Mouse (Mus musculus) liver, embryonic 13.5 days (tissue): Measurements from ENCODE around the gene Mymk. TPM values are rescaled to one million over a fixed set of nuclear protein-coding genes. Genes with fewer than 3 reads are reported as not detected.

Experiments
- ATAC-seq: fragments of 200-750 bp; cut with Nextera tagmentation; 2 replicates; pipeline ENCODE4 v1.8.0; 2017; ENCODE audit warnings: low read depth, mild to moderate bottlenecking, moderate number of reproducible peaks, moderate library complexity
- DNase-seq: peaks from one replicate; pipeline ENCODE4 v3.0.0; 2022
- H3K27ac ChIP-seq: fragments of 300-500 bp; sonication (generic); 2 replicates; pipeline ENCODE4 v1.5.1; 2015; ENCODE audit warnings: moderate library complexity, mild to moderate bottlenecking, inconsistent platforms
- H3K27me3 ChIP-seq: fragments of 300-500 bp; sonication (generic); 2 replicates; pipeline ENCODE4 v1.6.1; 2015; ENCODE audit warnings: mild to moderate bottlenecking, inconsistent platforms
- H3K36me3 ChIP-seq: fragments of 300-500 bp; sonication (generic); 2 replicates; pipeline ENCODE4 v1.6.1; 2015; ENCODE audit warnings: mild to moderate bottlenecking, inconsistent platforms
- H3K4me1 ChIP-seq: fragments of 300-500 bp; sonication (generic); replicated peaks from 2 replicates; pipeline ENCODE4 v1.6.1; 2015; ENCODE audit warnings: inconsistent platforms
- H3K4me2 ChIP-seq: fragments of 300-500 bp; sonication (generic); 2 replicates; pipeline ENCODE4 v1.6.1; 2015; ENCODE audit warnings: inconsistent platforms, mild to moderate bottlenecking, moderate library complexity
- H3K4me3 ChIP-seq: fragments of 300-500 bp; sonication (generic); replicated peaks from 2 replicates; pipeline ENCODE4 v1.5.1; 2015; ENCODE audit warnings: mild to moderate bottlenecking, inconsistent platforms
- H3K9ac ChIP-seq: fragments of 300-500 bp; sonication (generic); 2 replicates; pipeline ENCODE4 v1.6.1; 2015; ENCODE audit warnings: mild to moderate bottlenecking, inconsistent platforms
- H3K9me3 ChIP-seq: fragments of 300-500 bp; sonication (generic); replicated peaks from 2 replicates; pipeline ENCODE4 v1.6.1; 2016; ENCODE audit warnings: inconsistent platforms
- WGBS: fragments of 180-500 bp; shearing (Covaris S2); methylation state at CpG from one replicate; pipeline ENCODE4 v1.1.7; 2015; ENCODE audit not compliant: insufficient replicate concordance; 5-methylcytosine and 5-hydroxymethylcytosine counted together
- polyA plus RNA-seq: library from polyadenylated mRNA; unstranded; fragments of >200 nt; fragmentation: Nextera tagmentation; extraction: Ambion mirVana; gene quantifications from 2 replicates; pipeline ENCODE4 v1.2.1, GENCODE M21; 2015

Gene Mymk
- polyA plus RNA-seq, 1 experiment from 2014 or later: 0.70 TPM

DNA sequence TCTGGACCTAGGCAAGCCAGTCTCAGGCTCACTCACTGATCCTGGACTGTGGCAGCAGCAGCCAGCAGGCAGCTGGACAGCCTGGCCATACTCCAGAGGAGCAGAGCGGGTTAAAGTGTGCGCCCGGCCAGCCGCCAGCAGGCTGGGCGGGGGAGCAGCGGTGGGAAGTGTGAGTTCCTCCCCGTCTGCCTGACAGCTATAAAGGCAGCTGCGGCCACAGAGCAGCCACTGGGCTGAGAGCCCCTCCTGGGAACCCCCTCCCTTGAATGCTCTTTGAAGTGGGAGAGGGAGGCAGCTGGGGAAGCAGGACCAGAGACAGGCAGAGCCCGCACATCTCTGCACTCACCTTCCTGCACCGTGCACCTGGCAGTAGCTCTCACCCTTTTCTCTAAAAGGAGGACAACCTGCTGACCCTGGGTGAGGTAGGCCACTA, 7.2 kb upstream of the Mymk start, which contains the start of gene Adamtsl2:
Gene Adamtsl2, plus strand, starts transcription at position 228 of the 433 bp plus-strand sequence.
- H3K4me3 ChIP-seq: no peak within 1 kb of the TSS
- no peak for ATAC-seq
- H3K9ac ChIP-seq: no peak within 1 kb of the TSS

DNA sequence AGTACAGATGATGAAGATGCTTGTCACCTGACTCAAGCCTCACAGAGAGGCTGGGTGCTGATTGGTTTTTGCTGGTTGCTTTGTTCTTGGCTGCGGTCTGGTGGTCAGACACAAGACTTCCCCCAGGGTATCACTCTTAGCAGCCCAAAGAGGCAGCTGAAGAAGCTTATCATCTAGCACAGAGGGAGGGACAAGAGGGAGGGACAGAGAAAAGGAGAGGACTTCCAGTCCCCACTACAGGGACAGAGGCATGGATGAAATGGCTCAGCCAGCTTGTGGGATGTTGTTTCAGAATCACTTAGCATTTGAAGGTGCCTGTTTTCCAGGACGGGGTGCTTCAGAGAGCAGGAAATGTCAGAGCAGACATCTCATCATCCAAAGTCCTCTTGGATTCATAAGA, 6.3 kb upstream of the Mymk start:
- DNase-seq (no peak), ATAC-seq (no peak)
- Histone ChIP-seq H3K4me1 (peaks cover 10% of the 10 kb centered on the region), H3K27ac (no peak overlapping the region), H3K9me3 (no peaks in the 10 kb centered on the region), H3K36me3 (no peaks in the 10 kb centered on the region), H3K27me3 (peaks cover 23% of the 10 kb centered on the region), H3K4me2 (no peak overlapping the region), H3K9ac (no peak overlapping the region), H3K4me3 (no peak overlapping the region)
- 20% methylated on average over 2 of the region's 2 CpGs for WGBS

More for the DNA sequence above, 7.2 kb upstream of the Mymk start, which contains the start of gene Adamtsl2:
- 3% methylated on average over 10 of the region's 10 CpGs for WGBS
- H3K27me3 ChIP-seq: peaks cover 23% of the 10 kb centered on the region
- H3K27ac ChIP-seq: no peak within 1 kb of the TSS
- no peaks in the 10 kb centered on the region for H3K36me3 ChIP-seq
- H3K9me3 ChIP-seq: no peaks in the 10 kb centered on the region
- H3K4me2 ChIP-seq: no peak within 1 kb of the TSS
- H3K4me1 ChIP-seq: peaks cover 10% of the 10 kb centered on the region
- DNase-seq: no peak

DNA sequence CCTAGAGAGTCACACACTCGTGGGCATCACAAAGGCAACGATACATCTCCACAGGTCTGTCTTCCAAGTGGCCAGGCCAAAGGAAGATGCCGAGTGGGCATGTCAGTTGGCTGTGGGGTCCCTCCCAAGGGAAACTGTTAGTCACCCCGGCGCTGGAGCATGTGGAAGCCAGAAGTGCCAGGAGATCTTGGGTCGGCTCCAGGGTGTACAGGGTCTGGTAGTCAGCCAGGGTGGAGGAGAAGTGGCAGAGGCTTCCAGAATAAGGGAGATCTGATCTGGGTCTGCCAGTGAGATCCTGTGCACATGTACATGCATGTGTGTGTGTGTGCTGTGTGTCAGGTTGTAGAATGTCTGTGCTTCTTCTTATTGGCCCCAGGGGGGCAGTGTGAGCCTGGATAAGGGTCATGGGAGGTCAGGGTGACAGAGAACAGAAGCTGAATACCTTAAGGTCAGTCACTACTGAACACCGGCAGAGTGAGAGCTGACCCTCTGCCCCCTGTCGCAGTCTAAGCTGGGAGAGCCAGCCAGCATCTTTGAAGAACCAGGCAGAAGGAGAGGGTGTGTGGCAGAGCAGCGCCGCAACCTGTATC, 5.8 kb upstream of the Mymk start:
- 48% methylated on average over 10 of the region's 10 CpGs for WGBS
- Histone ChIP-seq H3K27me3 (peaks cover 23% of the 10 kb centered on the region), H3K4me3 (no peak overlapping the region), H3K36me3 (no peaks in the 10 kb centered on the region), H3K27ac (no peak overlapping the region), H3K4me1 (peaks cover 10% of the 10 kb centered on the region), H3K9ac (no peak overlapping the region), H3K4me2 (no peak overlapping the region), H3K9me3 (no peaks in the 10 kb centered on the region)
- no peak for ATAC-seq
- DNase-seq: no peak

DNA sequence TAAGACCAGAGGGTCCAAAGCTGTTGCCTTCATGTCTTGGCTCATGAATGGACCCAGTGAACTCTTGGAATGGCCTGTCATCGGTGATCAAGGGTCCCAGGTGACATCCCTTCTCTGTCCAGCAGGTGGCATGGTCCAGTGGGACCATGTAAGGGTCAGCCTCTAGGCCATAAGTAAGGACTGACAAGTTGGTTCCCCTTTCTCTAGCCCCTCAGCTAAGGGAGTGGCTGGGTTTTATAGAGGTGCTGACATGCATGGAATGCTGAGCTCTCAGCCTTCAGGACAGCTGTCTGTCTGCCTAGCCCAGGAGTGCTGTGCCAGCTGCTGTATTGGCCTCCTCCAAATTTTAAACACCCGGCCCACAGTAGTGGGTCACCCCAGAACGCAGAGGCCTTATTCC, 3.5 kb upstream of the Mymk start:
- Histone ChIP-seq H3K9me3 (no peaks in the 10 kb centered on the region), H3K4me1 (peaks cover 10% of the 10 kb centered on the region), H3K27me3 (peaks cover 23% of the 10 kb centered on the region), H3K9ac (no peak overlapping the region), H3K4me3 (no peak overlapping the region), H3K36me3 (no peaks in the 10 kb centered on the region), H3K27ac (no peak overlapping the region), H3K4me2 (no peak overlapping the region)
- ATAC-seq (no peak), DNase-seq (no peak)
- WGBS: 45% methylated on average over 3 of the region's 3 CpGs

DNA sequence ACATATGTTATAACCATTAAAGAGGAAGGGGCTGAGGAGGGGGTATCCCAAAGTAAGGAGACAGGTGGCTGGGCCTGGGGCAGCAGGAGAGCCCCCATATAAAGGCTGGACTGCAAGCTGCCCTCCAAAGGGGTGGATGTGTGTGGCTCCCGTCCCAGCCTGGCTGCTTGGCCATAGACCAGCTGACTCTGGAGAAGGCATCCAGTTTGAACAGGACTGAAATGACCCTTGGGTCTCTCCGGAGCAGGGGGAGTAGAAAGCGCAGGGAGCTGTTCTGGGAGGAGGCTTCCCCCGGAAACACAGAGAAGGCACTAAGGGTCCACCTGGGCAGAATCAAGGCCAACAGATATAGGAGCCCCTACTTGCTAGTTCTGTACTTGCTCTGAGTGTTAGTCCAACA, 2.8 kb upstream of the Mymk start:
- no peaks in the 10 kb centered on the region for H3K9me3 ChIP-seq

DNA sequence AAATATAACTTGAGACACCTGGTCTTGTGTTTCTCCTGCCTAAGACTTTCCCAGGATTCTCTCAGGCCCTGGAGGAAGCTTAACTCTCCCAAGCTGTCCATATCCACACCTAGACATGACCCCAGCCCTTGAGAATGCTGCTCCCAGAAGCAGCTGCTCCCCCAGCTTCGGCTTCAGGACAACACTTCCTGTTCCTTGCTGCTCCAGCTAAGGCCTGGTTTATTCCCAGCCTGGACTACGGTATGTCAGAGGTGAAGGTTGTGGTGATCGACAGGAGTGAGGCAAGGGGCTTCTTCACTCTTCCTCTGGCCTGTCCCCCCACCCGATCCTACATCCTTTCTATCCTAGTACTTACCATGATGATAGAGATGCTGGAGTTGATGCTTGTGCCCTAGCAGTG, 1.4 kb upstream of the Mymk start:
- Histone ChIP-seq H3K4me1 (no peaks in the 10 kb centered on the region), H3K4me2 (no peak overlapping the region), H3K9ac (no peak overlapping the region), H3K9me3 (no peaks in the 10 kb centered on the region), H3K36me3 (no peaks in the 10 kb centered on the region), H3K4me3 (no peak overlapping the region), H3K27ac (no peak overlapping the region), H3K27me3 (peaks cover 10% of the 10 kb centered on the region)
- DNase-seq (no peak), ATAC-seq (no peak)
- 39% methylated on average over 4 of the region's 4 CpGs for WGBS

More for the DNA sequence above, 2.8 kb upstream of the Mymk start:
- H3K27ac ChIP-seq: no peak overlapping the region
- no peak overlapping the region for H3K4me2 ChIP-seq
- H3K4me1 ChIP-seq: peaks cover 10% of the 10 kb centered on the region
- H3K36me3 ChIP-seq: no peaks in the 10 kb centered on the region
- 67% methylated on average over 4 of the region's 4 CpGs for WGBS
- peaks cover 23% of the 10 kb centered on the region for H3K27me3 ChIP-seq
- no peak for DNase-seq
- ATAC-seq: no peak
- H3K4me3 ChIP-seq: no peak overlapping the region
- H3K9ac ChIP-seq: no peak overlapping the region

DNA sequence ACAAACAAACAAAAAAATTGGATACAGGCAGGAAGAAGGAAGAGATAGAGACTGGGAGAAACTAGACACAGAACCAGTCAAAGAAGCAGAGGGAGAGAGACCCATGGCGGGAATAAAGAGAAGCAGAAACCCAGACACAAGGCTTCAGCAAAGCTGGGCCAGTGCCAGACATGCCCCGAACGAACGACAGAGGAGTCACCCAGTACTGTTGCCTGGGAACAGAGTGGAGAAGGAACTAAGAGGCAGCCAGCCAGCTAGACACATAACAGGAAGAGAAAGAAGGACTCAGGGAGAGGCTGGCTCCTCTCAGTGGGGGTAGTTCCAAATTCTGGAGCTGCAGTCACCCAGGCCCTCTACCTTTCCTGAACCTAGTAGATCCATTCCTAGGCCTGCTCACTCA, 842 bp downstream of the Mymk start:
- Histone ChIP-seq H3K9ac (no peak overlapping the region), H3K4me1 (no peaks in the 10 kb centered on the region), H3K36me3 (no peaks in the 10 kb centered on the region), H3K9me3 (no peaks in the 10 kb centered on the region), H3K27ac (no peak overlapping the region), H3K27me3 (no peaks in the 10 kb centered on the region), H3K4me2 (no peak overlapping the region), H3K4me3 (no peak overlapping the region)
- ATAC-seq (no peak), DNase-seq (no peak)
- 21% methylated on average over 4 of the region's 4 CpGs for WGBS

DNA sequence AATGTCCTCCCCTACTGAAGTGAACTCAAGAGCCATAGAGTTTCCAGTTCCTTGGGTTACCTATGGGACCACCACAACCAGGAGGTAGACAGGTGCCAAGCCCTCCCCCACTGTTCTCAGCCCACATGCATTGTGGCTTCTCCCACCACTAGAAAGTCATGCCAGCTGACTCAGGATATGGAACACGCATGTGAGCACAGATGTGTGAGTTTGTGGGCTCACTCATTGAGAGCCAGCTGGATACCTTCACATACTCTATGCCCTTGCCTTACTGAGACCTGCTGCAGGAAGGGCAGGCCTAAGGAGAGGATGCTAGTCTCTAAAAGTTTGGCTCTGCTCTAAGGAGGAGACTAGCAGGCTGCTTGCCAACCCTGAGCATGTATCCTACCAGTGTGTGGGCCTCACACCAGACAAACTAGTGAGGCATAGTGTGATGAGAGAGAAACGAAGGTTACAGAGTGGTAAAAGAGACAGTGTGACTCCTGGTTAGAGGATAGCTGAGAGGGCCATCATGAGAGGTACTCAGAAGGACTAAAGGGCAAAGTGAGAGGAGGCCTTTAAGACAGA, 1.6 kb downstream of the Mymk start:
- DNase-seq: no peak
- H3K4me1 ChIP-seq: no peaks in the 10 kb centered on the region
- H3K27me3 ChIP-seq: no peaks in the 10 kb centered on the region
- WGBS: 50% methylated on average over 2 of the region's 2 CpGs
- H3K27ac ChIP-seq: no peak overlapping the region
- H3K4me2 ChIP-seq: no peak overlapping the region
- no peak for ATAC-seq
- H3K9ac ChIP-seq: no peak overlapping the region
- no peaks in the 10 kb centered on the region for H3K9me3 ChIP-seq
- no peaks in the 10 kb centered on the region for H3K36me3 ChIP-seq
- H3K4me3 ChIP-seq: no peak overlapping the region

DNA sequence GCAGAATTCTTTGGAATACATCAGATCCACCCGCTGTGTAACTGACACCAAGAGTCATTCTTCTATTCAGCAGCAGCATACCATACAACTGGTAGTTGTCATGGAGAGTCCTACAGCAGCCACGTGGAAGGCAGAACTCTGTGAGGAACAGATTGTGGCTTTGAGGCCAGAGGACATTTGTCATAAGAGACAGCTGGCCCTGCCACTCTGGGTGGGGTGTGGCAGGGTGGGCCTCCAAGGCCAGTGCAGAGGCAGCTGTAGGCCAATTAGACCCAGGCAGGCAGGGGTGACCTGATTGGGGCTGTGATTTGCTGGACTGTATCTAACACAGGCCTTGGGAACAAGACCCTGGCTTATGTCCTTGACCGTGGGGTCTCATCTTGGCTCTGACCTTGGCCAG, 2.3 kb downstream of the Mymk start:
- H3K9ac ChIP-seq: no peak overlapping the region
- no peaks in the 10 kb centered on the region for H3K27me3 ChIP-seq
- H3K9me3 ChIP-seq: no peaks in the 10 kb centered on the region
- 43% methylated on average over 3 of the region's 3 CpGs for WGBS
- no peak overlapping the region for H3K4me2 ChIP-seq
- ATAC-seq: no peak
- DNase-seq: no peak
- no peak overlapping the region for H3K27ac ChIP-seq
- H3K4me1 ChIP-seq: no peaks in the 10 kb centered on the region
- H3K4me3 ChIP-seq: no peak overlapping the region
- H3K36me3 ChIP-seq: no peaks in the 10 kb centered on the region

DNA sequence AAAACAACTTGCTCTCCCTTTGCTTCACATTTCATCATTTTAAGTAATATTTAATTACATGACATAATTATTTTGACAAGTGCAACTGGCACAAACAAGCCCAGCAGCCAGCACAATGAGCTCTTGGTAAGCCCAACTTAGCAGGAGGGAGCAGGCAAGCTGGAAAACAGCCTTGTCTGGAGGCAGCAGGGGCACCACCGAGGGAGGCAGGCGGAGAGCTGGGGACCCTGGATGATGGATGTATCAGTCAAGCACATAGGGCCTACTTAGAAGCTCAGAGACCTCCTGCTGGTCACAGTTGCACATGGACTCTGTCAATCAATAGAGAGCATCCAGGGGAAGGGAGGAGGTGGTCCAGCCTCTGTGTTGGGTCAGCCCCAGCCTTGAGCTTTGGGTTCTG, 4.0 kb downstream of the Mymk start:
- ATAC-seq (no peak), DNase-seq (no peak)
- Histone ChIP-seq H3K27ac (no peak overlapping the region), H3K4me3 (no peak overlapping the region), H3K9me3 (no peaks in the 10 kb centered on the region), H3K4me2 (no peak overlapping the region), H3K4me1 (no peaks in the 10 kb centered on the region), H3K27me3 (no peaks in the 10 kb centered on the region), H3K9ac (no peak overlapping the region), H3K36me3 (no peaks in the 10 kb centered on the region)
- 41% methylated on average over 2 of the region's 2 CpGs for WGBS

DNA sequence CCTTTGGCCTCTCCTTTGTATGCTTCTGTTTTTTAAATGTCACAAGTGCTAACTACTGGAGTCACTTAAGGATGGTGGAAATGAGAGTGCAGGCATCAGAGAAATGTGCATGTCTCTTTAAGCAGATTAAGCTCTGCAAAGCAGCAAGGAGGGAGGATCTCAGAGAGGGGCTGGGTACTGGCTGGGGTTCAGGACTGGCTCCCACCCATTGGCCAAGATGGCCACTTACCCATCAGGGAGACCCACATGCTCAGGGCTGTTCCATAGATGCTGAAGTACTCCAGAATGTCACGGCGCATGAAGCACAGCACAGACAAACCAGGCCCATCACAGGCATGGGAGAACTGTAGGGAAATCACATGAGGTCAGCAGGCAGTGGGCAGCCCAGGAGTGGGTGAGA, 4.9 kb downstream of the Mymk start:
- no peak overlapping the region for H3K4me2 ChIP-seq
- H3K4me3 ChIP-seq: no peak overlapping the region
- no peaks in the 10 kb centered on the region for H3K36me3 ChIP-seq
- WGBS: 81% methylated on average over 2 of the region's 2 CpGs
- peaks cover 2% of the 10 kb centered on the region; the same call in 1 of the 2 replicates for H3K4me1 ChIP-seq
- ATAC-seq: no peak
- no peak overlapping the region for H3K9ac ChIP-seq
- DNase-seq: no peak
- no peaks in the 10 kb centered on the region for H3K9me3 ChIP-seq
- no peak overlapping the region for H3K27ac ChIP-seq
- no peaks in the 10 kb centered on the region for H3K27me3 ChIP-seq

DNA sequence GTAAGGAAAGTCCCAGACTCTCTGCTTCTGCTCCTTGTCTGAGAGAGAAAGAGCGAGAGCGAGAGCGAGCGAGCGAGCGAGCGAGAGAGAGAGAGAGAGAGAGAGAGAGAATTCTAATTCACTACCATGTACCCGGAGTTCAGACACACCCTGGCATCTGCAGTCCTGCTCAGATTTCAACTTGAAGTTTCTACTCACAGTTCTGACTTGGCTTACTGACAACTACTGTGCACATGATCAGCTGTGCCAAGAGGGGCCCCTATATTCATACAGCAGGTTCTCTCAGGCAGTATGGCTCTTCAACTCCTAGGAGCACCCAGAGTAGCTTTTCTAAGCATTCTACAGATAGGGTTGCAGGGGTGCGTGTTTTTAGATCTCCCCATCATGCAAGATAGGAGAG, 12.8 kb downstream of the Mymk start:
- Histone ChIP-seq H3K36me3 (no peaks in the 10 kb centered on the region), H3K4me1 (peaks cover 6% of the 10 kb centered on the region; the same call in 1 of the 2 replicates), H3K27ac (no peak overlapping the region), H3K27me3 (no peaks in the 10 kb centered on the region), H3K4me3 (no peak overlapping the region), H3K9me3 (no peaks in the 10 kb centered on the region), H3K4me2 (no peak overlapping the region), H3K9ac (no peak overlapping the region)
- DNase-seq (no peak), ATAC-seq (no peak)
- WGBS: 81% methylated on average over 9 of the region's 9 CpGs
